Mouse (Mus musculus) lung, postnatal 10 days (tissue): Measurements from ENCODE around the gene Crygc.

ENCODE experiments used
- DNase-seq: peaks from one replicate; pipeline ENCODE4 v3.0.0; 2021

The Crygc gene

DNA sequence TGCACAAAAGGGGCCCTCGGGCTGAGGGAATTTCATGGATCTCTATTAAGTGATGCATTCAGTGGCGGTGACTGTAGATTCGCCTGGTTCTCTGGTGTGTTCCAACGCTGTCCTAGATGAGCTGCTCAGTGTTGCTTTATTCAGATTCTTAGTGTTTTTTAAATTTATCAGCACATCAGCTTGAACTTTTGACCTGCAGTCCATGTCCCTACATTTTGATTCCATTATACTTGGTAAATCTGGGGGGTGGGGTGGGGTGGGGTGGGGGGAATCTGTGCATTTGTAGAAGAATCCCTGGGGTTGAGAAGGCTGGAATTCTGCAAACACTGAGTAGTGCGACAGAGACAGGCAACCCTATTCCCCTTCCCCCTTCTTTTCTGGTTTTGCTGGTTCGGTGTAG lies at the start of gene Crygc:
TSS of gene Crygc (minus strand) at position 101 of the 400 bp plus-strand sequence.
- no peak for DNase-seq

DNA sequence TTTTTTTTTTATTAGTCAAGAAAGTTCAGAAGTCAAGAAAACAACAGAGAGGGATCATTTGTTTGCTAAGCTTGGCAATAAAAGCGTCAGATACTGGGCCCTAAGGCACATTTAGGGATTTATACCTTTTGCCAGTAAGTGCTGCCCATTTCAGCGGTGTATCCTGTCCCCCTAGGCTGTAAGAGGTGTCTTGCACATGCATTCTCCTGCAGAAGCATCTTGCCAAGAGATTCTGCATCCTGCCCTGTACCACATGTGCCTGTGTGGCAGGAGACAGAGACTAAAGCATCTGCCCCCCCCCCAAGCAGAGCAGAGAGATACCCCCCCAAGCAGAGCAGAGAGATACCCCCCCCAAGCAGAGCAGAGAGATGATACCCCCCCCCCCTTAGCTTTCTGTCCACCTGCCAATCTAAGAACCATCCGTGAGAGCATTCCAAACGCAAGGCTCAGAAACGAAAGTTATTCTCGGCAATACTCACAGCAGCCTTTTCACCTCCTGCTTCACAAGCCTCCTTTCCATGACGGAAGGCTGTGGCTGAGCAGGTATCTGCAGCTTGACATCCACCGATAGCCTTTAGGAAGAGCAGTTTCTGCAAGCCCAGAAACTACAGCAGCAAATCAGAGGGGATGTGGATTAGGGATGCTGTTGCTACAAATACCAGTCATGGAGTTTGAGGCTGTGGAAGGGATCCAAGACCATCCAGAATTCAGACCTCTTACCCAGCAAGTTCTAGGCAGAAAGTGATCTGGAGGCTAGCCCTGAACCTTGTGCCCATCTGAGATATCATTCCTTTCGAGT lies 49.3 kb upstream of the Crygc start, which contains the start of gene D630023F18Rik:
TSS of gene D630023F18Rik (minus strand) at position 641 of the 799 bp plus-strand sequence.
- no peak for DNase-seq

DNA sequence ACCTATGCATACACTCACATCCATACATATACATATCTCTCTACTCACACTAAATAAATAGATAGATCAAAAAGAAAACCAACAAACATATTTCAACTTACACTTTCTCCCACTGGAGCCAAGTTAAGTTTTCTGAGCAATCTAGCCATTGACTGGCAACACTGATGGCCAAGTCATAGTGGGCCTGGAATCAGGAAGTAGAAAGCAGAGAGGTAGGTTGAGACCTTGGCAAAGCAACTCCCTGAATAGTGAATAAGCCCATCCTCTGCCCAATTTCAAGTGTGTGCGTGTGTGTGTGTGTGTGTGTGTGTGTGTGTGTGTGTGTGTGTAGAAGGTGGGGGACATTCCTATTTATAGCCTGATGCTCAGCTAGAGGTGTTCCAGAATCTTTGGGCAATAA lies 45.9 kb upstream of the Crygc start, which contains the start of gene Gm28845:
TSS of gene Gm28845 (minus strand) at position 121 of the 400 bp plus-strand sequence.
- DNase-seq: no peak

DNA sequence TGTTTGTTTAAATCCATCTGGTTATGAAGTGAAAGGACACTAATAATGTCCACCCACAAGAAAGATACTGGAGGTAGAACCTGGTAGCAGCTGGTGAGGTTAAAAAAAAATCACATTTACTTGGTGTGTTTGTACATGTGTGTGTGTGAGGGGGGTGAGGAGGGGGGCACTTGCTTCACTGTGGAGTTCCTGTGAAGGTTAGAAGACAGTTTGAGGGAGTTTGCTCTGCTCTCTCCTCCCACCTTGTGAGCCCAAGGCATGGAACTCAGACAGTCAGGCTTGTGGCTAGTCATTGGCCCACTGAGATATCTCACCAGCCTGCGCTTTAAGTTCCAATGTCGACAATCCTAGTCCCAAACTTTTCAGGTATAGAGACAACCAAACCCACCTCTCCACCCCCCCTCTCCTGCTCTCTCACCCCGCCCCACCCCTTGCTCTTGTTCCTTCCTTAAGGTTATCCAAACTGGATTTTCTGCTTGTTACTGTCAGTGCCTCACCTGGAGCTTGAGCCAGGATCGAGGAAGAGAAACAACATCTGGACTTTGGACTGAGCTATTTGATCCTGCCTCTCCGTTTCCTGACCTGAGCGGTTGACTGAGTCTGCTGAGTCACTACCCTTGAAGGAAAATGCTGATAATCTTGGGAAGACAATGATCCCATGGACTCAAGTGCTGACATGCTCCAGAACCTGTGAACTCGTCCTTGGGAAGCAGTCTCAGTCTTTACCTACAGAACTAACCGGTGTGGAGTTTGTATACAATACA lies 44.8 kb upstream of the Crygc start:
- DNase-seq: no peak

DNA sequence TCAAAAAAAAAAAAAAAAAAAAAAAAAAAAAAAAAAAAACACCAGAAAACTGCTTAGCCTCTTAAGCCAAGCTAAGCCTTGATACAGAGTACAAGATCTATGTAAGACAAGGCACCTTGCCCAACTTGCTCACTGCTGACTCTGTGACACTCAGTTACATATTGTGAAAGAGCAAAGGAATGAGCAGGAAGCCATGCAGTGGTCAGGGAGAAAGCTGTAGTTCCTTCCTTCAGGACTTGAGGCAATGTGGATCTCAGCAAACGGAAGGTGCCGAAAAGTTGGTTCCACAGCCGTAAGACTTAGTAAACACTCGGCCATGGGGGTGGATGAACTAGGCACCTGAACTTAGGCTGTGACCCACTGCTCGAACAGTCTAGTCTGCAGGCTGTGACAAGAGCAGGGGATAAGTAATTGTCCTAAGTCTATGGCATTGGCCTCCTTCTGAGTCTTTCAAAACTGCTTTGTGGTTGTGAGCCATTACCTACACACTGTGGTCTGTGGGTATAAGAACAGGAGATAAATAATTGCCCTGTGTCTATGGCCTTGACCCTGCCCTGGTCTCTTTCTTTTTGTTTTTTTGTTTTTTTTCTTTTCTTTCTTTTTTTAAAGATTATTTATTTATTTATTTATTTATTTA lies 40.2 kb upstream of the Crygc start:
- DNase-seq: peak; percentile 40

DNA sequence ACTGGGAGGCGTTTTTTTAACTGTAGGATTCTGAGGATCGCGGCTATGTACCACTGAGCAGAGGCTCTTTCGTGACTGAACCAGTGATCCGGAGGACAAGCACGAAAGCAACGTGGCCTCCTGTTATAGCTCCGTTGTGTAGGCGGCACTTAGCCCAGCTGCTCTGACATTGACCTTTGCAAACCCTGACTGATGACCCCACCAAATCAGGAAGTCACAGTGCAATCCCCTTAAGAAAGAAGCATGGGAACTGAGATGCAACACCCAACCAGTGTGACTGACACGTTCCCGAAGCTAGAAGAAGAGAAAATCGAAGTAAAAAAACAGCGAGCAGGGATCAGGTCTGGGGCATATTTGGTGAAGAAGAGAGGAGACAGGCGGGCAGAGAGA lies 39.3 kb upstream of the Crygc start:
- peak; percentile 18 for DNase-seq

DNA sequence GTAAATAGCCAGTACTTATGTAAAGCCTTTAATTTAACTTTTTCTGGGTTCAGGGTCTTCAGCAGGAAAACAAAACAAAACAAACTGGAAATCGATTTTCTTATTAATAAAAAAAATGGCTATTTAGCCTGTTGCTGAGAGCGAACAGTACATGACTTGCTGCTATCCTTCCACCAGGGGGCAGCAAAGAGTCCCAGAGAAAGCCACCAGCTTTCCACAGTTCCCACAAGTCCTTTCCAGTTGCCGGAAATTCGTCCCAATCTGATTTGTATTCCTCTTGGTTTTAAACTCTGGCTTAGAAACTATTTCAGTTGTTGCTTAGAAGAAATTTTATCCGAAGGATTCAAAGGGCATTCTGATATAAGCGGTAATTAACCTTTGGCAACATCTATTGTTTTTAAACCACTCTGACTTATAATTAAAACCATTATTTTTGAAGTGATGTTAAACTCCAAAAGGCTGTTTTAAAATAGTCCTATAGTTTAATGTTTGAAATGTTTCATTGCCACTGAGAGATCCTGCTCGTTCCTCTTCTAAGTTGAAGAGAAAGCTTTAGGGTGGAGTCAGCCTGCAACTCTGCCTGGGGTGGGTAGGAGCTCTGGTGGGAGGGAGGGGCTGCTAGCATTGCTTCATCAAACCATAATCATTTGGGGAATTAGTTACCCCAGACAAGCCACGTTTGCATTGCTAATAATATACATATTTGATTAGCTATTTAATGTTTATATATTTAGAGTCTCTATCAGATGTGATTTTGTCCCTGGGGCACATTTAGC lies 38.7 kb upstream of the Crygc start:
- DNase-seq: peak; percentile 84

DNA sequence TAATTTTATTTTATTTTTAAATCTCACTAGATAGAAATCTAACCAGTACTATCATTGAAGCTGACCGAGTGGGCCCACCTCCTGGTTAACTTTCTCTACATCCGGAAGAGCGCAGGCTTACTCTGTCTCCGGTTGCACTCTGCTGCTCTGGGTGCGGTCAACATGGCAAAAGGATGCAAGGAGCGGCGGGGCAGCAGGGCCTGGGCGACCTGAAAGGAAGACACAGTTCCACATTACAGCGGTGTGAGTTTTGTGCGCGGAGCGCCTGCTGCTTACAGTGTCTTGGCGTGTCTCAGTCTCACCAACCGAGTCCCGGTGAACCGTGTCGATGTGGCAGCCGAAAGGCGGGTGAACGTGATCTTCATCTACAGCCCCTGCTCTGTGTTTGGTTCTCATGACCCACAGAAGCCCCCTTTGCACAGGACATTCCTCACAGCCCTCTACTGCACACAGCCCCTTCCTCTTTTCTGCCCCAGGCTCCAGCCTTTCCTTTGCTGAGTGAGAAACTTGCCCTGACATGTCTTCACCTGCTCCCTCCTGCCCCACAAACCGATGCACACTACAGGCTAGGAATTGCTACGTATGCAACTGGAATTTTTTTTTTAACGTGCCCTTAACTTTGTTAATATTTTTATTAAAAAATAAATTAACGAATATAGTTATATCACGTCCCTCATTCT lies 36.4 kb upstream of the Crygc start:
- no peak for DNase-seq

DNA sequence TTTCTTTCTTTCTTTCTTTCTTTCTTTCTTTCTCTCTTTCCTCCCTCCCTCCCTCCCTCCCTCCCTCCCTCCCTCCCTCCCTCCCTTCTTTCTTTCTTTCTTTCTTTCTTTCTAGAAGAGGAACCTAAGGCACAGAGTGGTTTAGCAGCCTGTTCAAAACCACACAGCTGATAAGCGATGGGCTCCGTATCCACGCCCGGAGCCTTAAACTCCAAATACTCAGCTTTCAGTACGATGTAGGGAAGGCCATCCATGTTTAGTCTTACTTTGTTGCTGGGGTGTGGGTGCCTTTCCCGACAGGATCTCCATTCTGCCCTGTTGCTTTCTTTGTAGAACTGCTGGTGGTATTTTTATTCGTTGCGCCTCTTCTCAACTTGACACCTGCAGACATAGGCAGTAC lies 35.7 kb upstream of the Crygc start:
- DNase-seq: no peak

DNA sequence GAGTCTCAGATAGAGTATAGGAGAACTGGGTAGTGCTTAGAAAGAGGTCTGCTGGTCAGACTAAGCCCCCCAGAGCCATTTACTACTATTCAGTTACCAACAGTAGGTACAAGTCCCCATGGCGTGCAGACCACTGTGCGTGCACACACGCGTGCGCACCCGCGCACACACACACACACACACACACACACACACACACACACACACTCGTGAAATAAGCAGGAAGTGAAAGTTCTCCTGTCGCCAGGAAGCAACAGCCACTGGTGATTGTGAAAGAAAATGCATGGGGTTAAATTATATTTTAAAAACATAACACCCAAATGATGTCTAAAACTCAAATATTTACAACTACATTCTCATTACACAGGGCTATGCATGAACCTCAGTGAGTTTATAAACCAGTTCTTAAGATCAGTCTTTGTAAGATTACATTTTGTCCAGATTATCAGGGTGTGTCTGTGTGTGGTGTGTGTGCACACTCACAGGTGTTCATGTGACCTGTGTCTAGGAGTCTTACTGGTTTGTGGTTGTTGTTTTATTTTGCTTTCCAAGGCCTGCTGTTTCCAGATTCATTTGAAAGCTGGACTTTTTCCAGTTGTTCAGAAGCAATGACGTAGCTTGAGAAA lies 34.3 kb upstream of the Crygc start:
- no peak for DNase-seq

DNA sequence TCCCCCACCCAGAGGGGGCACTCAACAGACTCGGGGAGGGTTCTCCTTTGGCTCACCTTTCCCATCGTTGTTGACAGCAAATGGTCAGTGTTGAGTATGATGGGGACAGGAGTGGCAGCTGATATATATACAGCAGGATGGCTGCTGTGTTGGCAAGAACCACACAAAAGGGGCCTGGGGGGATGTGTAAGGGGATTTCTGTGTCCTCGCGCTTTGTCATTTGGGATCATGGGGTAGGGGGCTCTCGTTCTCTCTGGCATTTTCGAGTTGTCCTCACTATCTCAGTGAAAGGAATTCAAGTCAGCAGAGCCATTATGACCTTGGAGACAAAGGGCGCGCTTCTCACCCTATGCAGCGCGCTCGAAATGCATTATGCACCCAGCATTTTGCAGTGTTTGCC lies 29.8 kb upstream of the Crygc start, which contains the start of gene Cryga:
TSS of gene Cryga (minus strand) at position 101 of the 400 bp plus-strand sequence.
- DNase-seq: no peak

DNA sequence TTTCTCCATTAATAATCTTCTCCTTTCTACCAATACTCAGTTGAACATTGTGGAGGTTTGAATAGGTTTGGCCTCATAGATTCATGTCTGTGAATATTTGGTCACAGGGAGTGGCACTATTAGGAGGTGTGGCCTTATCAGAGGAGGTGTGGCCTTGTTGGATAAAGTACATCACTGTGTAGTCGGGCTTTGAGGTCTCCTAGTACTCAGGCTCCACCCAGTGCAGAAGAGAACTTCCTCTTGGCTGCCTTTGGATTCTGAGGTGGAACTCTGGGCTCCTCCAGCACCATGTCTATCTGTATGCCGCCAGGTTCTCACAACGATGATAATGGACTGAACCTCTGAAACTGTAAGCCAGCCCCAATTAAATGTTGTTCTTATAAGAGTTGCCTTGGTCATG lies 23.5 kb upstream of the Crygc start:
- DNase-seq: no peak

DNA sequence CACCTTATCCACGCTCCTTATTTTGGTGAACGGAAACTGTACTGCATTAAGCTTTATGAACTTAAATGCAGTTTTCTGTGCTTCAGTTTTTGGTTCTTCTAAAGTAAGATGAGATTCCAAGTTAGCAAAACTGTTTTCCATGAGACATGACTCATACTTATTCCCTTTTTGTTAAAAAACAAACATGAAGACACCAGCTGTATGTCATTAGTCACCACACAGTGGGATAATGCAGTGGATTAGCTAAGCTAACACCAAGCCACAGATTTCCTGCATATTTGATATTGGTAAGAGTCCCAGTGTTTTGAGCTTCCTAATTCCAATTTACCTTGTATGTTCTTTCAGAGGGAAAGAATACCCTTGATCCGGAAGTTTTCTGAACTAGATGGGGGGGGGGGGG lies 18.1 kb upstream of the Crygc start:
- no peak for DNase-seq

DNA sequence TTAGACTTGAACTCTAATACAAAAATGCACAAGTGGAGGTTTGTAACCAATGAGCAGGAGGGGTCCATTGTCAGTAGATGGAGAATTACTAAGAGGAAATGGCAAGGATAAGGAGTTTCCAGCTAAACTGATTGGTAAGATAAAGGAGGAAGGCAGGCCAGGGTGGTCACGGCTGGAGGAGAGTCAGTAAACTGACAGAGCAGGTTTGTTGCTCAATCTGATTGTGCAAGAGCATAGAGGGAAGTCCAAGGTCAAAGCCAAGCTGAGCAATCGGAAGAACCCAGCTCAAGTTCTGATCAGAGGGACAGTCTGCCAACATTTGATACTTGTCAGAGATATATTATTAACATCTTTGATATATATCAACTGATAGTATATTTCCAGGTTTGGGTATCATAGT lies 16.9 kb upstream of the Crygc start:
- DNase-seq: peak; percentile 32

DNA sequence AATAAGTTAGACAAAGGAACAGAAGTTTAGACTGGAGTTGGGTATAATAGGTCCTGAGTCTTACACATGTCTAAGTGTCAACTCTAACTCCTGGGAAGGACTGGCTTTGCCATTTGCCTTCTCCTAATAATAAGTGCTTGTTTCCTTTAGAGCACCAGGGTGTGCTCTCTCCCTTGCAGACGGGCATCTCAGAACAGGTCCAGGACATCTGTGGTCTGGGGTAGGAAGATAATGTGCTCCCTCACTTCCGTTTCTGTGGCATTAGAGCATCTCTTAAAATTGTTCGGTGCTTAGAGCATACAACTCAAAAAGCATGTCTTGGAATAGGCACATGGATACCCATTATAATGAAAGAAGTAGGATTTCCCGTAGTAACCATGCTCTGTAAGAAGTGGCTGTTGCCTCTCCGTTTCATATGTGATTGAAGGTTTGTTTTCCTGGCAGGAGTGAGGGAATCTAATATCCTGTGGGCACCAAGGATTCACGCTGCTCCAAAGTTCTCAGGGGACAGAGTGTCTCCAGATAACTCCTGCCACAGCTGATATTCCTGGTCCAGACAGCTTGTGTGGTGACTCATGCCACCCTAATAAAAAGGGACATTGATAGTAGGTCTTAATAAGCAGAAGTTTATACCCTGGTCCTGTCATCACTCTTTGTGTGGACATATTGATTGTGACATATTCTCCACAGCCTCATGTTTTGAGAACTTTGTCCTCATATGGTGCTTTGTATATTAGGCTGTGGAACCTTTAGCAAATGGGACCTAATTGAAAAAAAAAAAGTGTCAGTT lies 15.3 kb upstream of the Crygc start:
- DNase-seq: no peak

DNA sequence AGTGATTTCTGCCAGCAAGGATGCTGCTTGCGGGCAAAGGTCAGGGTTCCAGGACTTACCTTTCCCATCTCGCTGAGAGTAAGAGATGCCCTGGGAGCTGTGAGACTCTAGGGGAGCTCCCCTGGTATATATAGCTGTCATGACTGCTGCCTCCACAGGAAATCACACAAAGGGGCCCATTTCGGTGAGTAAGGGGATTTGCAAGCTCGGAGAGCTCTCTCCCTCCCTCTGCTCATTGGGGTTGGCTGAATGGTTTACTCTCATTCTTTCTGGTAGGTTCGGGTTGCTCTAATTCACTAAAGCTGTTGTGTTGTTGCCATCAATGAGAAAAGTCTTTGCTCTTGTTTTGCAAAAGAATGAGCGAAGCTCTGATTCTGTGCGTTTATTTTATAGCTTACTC lies 8.7 kb upstream of the Crygc start, which contains the start of gene Crygb:
TSS of gene Crygb (minus strand) at position 101 of the 400 bp plus-strand sequence.
- DNase-seq: no peak

DNA sequence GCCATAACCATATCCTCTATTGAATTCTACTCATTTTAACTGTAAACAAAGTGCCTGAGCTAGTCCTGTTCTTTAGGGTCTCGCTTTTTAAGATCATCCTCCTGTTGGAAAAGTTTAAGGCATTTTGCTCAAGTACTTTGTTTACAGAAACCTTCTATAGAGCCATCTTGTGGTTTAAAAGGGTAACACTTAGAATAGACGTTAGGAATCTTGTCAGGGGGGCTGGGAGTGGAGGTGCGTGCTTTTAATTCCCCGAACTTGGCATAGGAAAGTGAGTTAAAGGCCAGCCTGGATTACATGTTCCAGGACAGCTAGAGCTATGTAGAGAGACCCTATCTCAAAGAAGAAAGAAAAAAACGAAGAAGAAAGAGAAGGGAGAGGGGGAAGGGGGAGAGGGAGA lies 2.1 kb upstream of the Crygc start:
- no peak for DNase-seq

DNA sequence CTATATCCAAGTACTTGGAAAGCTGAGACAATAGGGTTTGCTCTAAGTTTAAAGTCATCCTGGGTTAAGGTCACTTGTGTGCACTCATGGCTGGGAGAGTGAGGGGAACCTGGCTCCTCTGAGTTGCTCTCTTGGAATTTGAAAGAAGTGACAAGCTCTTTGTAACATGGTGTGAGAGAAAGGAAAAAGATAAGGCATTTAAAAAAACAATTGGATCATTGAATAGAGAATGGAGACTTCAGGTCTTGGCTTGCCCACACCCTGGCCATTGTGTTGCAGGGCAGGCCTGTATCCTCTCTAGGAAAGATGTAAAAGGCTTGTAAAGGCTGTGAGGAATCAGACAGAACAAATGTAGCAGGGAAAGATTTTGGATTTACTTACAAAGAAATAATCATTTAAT lies 5.6 kb downstream of the Crygc start:
- no peak for DNase-seq

DNA sequence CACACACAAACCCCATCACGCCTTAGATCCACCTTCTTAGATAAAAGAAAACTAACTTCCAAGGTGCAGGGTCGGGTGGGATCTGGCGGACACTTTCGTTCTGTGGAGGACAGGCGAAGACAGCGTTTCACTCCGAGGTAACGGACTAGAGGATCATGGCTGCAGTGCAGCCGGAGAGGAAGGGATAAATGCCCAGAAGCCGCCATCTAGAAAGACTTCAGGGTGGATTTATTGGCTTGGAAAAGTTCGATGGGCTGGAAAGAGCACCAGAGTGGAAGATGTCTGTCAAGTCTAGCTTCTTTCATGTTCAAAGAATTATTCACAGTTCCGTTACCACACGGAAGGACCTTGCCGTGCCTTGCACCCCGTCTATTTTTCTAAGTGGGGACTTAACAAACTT lies 9.3 kb downstream of the Crygc start:
- no peak for DNase-seq

DNA sequence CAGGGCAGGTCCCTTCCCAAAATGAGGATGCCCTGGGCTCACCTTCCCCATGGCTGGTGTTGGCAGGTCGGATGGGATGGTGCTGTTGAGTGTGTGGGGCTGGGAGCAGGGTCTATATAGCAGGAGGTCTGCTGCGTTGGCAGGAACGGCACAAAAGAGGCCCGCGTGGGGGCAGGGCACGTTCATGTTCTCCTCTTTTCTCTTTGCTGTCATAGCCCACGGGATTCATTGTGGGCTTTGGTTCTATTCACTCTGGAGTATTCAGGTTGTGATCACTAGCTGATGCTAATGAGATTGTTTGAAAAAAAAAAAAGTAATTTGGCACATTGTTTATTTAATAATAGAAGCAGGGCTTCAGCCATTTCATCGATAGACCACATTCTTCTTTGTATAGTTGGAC lies 10.1 kb downstream of the Crygc start, which contains the start of gene Crygd:
TSS of gene Crygd (minus strand) at position 101 of the 400 bp plus-strand sequence.
- DNase-seq: no peak

DNA sequence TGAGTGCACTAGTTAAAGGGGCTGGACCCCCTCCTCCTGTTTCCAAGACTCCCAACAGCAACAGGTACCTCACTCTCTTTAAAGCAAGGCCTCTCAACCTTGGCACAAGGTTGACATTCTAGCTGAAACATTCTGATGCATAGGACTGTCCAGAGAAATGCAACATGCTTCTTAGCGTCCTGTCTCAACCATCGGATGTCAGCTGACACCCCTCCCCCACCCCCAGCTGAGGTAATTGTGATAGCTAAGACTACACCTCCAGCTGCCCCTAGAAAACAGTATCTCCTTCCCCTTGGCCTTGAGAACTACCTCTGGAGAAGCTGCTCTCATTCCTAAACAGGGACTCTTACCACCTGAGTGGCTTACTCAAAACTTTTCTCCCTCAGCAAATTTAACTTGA lies 21.3 kb downstream of the Crygc start:
- DNase-seq: no peak
